Mouse (Mus musculus) urinary bladder, postnatal 36 days (tissue): ENCODE measurements around the gene Limd1.

Experiments used
- DNase-seq, 2 experiments: peaks; one replicate each; pipeline ENCODE4 v3.0.0; 2022; ENCODE audit warnings: low spot score in 2 of 2, mixed read lengths in 1 of 2

The Limd1 gene

DNA sequence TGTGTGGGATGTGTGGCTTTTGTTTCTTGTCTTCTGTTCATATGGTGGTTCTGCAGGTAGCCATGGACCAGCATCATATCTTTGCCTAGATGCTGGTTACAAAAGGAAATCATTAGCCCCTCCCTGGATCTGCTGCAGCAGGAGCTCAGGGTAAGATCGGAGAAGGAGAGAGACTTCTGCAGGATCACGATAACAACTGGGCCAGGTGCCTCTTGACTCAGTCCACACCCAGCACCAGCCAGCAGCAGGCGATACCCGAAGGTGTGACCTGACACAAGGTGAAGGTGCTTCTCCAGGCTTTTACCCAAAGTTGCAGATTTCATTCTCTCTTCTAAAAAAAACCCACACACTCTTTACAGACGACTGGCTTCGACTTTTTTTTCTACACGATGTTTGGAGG lies 2.6 kb downstream of the Limd1 start:
- DNase-seq = no peak

DNA sequence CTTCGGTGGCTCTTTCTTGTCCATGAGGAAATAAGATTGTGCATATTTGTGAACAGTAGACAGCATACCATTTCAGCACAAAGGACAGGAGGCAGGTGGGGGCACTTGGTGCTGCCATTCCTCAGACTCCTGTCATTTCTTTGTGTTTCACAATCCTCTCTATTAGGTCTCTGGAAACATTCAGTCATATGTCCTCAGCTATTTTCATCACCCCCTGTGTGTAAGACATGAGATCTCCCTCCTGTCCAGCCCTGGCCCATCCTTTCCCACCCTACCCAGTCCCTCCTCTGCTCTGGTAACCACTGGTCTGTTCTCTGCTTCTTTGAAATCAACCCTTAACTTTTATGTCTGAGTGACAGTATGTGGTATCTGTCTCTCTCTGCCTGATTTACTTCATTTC lies 5.1 kb downstream of the Limd1 start:
- DNase-seq = no peak

DNA sequence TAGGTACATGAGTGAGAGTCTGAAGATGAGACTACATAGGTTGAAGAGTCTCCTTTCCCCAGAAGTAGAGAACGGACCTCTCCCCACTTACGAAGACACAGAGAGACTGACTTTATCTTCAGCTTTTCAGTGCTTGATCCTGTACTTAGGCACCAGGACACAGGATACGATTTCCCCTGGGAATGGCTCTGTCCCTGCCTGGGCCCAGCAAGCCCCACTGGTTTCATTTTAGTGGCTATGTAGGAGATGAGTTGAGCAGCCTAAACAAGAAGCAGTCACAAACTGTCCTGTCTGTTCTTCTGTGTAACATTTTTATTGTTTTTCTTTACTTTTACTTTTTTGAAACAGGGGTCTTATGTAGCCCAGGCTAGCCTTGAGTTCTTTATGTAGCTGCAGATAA lies 6.3 kb downstream of the Limd1 start:
- DNase-seq = no peak

DNA sequence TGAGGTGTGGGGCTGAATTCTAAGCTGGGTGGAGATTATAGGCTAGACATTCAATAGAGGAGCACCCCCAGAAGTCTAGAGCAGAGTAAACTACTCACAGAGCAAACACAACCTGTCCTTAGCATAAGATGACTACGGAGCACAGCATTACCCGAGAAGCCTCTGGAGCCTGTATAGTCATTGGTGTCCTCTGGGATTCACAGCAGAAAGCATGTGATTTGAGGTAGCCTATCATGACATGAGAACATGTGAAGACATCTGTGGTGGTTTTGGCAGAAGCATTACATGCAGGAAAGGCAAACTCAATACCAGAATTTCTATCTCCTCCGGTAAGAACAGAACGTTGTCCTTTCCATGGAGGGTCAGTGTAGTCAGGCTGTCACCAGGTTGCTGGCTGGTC lies 7.1 kb downstream of the Limd1 start:
- no peak for DNase-seq

DNA sequence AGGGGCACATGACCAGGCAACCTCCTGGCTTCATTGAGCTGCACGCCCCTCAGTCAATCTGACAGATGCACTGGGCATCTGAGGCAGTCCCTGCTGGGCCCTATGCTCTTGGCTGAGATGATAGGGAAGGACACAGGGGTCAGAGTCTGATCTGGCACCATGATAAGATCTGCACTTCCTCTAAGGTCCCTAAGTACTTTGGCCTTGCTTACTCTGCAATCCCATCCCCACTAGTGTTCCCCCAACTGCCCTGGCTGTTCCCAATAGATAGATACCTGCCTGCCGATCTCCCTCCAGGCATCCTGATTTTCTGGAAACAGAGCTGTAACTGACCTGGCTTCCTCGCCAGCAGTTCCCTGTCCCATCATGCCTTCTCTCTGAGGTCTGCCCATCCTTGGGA lies 8.1 kb downstream of the Limd1 start:
- no peak for DNase-seq

DNA sequence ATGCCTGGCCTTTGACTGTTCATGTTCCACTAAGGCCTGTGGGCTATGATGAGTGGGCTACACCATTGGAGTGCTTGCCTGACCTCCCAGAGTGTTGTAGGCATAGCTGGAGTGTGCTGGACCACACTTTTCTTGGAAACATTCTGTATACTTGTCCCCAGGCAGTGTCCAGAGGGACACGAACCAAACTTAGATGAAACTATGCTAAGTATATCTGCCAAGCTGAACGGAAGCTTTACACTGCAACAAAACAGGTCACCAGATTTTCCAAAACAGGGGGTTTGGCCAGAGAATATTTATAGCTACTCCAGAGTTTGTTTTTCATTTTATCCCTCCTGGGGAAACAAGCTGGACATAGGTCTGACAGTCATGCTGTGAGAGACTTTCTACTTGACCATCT lies 10.6 kb downstream of the Limd1 start:
- no peak for DNase-seq

DNA sequence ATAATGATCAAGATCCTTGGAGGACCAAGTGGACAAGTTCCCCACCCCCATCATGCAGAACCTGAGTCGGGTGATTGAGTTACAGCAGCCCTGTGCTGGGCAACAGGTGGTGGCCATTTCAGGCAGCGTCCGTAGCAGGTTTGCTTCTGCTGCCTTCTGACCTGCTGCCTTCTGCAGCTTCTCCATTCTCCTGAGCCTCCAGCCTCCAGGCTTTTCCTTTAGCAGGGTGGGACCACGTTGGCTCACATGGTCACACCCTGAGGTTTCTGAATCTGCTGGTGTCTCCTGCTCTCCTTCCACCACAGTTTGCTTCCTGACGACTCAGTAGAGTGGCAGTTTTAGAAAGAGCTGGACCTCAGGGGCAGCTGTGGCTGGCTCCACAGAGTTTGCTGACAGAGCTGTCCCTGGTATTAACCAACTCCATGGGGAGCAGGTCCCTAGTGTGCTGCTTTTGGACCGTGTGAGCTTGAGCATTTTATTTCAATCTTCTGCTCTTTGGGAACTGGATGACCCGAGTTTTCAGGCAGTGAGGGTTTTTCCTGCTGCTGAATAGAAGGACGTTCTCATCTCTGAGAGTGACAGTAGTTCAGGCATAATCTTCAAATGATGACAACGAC lies 11.3 kb downstream of the Limd1 start:
- DNase-seq = no peak

DNA sequence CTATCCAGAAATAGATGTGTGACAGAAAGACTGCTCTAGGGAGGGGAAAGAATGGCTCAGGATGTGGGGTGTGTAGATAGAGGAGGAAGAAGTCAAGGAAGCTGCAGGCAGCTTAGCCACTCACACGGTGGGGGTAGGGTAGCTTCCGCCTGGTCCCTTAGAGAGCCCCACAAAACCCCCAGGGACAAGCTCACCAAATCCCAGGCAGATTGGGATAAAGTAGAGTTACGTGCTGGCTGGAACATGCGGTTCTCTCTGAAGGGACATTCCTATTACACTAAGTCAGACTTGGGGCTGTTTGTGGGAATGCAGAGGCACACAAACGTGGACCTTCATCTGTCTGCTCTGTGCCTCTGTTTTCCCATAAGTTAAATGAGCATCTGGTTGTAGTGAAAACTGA lies 12.4 kb downstream of the Limd1 start:
- DNase-seq = no peak

DNA sequence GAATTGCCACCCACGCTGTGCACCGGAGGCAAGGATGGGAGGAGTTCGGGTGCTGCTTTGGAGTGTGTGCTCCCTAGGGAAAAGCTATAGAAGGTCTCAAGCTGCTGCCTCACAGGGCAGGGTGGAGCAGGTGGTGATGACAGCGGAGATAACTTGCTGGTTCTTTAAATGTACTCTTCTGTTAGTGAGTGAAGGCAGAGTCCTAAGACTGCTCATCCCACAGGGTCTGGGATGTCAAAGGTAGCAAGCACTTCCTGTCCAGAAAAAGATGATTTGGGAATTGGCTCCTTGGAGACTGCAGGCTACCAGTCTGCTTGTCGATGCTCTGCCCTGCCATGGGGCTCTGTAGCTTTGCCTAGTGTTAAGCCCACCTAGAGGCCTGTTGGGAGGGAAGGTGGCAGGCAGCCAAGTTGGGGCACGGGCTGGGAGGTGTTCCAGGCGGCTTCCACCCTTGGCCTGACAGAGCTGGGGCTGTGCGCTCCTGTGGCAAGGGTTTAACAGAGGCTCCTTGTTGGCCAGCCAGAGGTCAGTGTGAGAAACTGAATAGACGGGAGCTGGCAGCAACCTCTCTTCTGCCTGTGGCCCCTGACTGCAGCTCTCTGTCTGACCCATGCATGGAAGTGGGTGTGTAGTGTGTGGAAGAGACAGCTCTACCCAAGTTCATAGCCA lies 13.5 kb downstream of the Limd1 start:
- DNase-seq = no peak

DNA sequence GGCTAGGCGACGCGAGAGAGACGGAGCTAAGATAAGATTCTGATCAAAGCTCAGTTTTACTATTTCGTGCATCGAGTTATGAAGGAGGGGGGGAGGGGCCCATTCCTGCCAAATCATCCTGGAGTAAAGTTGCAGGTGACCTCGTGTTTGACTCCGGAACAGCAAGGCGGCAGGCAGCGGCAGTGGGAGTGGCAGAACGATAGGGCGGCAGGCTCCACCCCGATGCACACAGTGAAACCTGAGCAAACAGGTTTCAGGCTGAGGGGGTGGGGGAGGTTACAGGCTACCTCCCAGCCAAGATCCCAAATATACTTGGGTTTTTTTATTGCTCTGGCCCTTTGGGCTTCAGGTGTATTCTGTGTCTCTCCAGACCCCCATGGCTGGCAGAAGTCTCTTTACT lies 18.2 kb downstream of the Limd1 start:
- peak in 1 of 2 experiments; percentile 50 for DNase-seq

DNA sequence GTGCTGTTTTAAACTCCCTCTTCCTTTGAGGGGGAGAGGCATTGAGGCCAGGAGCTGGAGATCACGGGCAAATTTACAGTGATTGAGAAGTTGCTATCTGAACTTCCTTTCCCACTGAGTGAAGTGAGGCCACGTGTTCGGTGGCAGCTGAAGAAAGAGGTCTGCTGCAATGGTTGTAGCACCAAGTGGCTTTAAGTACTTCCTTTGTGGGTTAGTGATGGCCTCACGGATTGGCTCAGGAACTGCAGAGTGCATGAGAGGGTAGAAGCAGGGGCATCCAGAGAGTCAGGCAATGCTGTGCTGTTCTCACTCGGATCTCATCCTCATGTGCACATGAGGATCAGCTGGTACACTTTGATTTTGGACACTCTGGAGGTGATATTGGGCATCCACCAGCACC lies 19.4 kb downstream of the Limd1 start:
- DNase-seq = no peak

DNA sequence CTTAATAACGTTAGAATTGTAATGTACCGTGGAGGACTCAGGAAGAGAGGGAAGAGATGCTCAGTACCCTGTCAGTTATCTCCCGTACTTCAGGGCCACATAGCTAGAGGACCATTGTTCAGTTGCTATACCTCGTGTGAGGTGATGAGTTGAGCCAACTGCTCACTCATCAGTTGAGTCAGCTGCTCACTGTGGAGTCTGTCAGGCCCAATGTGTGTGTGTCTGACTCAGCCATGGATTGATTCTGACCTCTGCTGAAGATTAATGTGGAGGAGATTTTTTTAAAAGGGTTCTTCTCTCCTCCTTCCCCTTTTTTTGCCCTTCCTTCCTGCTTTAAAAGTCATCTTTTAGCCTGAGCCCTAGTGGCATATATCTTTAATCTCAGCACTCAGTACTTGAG lies 22.0 kb downstream of the Limd1 start:
- DNase-seq = no peak

DNA sequence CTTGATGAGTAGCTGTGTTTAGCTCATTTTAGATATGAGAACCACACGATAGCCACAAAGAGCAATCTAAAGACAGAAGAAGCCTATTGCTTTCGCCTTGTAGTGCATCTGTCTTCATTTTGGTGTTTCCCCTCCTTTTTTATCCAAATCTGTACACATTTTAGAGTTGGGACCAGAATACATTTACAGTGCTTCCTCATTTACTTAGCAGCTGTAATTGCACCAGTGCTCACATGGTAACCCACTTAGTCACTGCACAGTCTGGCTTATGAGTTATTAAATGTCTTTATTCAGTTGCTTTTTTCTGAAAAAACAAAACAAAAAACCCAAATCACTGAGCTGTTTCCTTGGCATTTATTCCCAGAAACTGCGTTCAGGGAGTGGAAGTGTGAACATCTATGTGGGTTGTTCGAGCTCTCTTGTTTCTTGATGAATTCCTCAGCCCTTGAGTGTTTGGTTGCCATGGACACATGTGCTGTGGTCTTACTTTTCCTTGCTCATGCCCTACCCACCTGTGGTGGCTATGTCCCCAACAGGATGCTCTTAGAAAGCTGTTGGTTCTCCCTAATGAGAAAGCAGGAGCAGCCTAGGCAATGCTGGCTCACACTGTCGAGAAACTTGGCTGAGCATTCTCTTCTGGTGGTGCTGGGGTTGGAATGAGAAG lies 24.8 kb downstream of the Limd1 start:
- DNase-seq = no peak

DNA sequence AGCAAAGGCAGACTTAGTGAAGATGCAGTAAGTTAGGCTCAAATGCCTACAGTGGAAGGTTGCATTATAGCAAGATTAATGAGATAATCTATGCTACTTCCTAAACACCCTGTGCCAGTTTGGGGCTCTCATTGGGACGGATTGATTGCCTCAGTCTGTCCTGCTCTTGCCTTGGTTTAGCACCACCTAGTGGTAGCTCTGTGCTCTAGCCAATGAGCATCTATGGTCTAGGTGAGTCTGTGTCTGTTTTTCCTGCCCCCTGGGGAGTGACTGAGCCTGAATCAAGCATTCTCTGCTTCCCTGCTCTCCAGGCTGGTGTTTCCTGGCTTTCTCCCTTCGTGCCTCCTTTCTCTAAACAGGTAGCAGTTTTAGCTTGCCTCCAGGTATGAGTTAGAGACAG lies 25.8 kb downstream of the Limd1 start:
- no peak for DNase-seq

DNA sequence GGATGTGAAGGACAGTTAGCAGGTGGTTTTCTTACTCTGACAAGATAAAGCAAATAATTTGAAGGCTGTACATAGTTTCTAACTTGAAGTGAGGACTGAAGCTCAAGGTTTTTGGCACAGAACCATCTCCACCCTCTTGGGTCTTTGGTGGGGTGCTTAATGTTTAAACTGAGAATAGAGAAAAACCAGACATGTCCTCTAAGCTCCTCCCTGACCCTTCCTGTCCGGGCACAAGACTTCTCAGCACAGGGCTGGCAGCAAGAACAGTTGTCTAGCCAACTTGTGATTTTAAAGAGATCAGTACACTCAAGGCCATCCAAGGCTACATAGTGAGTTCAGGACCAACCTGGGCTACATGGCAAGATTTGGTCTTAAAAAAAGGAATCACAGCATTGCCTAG lies 27.1 kb downstream of the Limd1 start:
- no peak for DNase-seq

DNA sequence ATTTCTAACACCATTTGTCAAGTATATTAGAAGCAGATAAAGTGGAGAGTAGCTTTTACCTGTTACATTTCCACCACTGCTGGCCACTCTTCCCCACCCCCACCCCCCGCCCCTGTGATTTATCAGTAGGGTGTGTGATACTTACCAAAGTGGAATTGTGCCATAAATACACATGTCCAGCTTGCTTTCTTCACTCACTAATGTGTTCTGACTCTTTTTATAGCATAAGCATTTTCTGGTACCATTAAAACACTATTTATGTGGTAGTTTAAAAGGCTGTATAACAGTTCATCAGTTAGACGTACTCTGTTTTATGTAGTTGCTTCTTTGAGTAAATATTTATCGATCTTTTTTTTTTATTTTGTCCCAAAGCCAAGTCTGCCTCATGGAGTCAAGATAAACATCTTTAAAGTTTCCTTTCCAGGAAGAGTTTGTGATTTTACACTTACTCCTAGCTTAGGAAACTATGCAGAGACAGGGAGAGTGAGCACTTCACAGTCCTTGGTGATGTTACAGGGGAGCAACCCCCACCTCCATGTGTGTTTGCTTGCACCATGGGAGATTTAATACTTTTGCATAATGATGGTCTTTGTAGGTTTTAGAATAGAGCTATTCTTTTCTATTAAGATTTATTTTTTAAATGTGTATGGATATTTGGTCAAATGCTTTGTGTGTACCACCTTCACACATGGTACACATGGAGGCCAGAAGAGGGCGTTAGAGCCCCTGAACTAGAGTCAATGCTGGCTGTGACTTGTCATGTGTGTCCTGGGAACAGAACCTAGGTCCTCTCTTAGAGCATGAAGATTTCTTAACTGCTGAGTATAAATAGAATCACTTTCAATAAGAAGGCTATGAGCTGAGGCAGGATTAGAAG lies 28.0 kb downstream of the Limd1 start:
- DNase-seq = no peak

DNA sequence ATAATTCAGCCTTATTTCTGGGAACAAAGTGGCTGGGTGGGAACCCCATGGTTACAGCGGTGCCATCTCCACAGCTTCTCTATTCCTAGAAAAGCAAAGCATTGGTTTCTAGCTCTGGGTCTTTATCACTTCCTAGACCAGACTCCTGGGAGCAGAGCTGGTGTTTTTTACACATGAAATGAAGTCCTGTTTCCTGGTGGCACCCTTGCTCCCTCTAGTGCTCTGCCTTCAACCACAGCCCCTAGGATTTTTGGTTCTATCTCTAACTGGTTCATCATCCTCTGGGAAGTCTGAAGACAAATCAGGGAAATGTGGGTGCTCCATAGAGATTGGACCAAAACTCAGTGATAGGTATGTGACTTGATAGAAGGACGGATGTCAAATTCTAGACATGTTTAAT lies 28.9 kb downstream of the Limd1 start:
- DNase-seq = no peak

DNA sequence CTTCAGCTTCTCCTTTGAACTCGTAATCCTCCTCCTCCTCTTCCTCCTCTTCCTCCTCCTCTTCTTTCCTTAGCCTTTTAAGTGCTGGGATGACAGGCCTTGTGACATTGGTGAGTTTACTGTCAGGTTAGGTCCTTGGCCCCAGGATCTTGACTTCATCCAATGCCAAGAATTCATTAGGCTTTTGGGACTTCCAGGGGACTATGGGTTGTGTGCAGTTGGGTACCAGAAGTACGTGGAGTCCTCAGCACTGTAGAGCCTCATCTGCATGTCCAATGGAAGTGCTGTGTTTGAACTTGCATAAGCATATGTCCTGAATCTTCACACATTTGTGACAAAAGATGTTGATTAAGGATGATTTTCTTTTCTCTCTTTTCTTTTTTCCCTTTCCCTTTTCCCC lies 30.5 kb downstream of the Limd1 start:
- DNase-seq = no peak

DNA sequence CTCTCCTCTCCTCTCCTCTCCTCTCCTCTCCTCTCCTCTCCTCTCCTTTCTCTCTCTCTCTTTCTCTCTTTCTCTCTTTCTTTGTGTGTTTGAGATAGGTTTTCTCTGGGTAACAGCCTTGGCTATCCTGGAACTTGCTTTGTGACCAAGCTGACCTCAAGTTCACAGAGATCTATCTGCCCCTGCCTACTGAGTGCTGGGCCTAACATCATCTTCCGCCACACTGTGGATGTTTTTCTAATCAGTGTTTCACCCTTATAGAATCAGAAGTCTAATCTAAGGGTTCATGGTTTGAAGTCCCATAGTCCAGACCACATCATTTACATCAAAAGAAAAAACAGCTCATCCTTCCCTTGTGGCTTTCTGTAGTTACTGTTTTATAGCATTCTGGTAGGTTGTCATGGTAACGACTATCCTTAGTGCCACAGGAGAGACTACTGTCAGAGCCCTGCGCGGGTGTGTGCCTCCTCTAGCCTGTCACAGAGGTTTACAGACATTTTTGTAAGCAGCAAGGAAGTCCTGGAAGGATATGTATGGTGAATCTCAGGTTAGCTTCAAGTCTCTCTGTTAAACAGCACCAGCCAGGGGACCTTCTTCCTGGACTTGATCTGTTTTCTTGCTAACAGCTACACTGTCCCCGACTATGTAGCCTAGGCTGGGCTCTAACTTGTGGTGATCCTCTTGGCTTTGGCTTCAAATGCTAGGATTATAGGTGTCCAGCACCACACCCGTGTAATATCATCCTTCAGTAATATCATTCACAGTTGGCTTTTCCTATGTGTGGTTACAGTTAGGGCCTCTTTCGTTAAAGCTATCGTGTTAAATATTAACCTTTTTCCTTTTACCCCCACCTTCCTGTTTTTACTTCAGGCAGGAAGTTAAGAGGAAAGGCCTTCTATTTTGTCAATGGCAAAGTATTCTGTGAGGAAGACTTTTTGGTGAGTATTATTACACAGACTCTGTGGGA lies 31.4 kb downstream of the Limd1 start:
- no peak for DNase-seq

DNA sequence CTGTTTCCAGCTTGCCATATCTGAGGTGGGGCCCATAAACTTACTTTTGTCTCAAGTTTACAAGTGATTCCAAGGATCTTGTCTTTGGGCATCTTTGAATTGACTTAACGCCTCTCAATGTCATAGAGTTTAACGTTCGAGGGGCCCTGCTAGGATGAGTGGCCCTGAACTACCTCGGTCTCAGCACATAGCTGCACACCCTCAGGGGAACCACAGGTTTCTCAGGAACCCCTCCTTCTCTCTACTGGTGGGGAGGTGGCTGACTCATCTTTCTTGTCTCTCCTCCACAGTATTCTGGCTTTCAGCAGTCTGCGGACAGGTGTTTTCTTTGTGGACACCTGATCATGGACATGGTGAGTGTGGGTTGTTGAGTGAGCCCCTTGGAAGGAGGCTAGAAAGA lies 32.4 kb downstream of the Limd1 start:
- no peak for DNase-seq

DNA sequence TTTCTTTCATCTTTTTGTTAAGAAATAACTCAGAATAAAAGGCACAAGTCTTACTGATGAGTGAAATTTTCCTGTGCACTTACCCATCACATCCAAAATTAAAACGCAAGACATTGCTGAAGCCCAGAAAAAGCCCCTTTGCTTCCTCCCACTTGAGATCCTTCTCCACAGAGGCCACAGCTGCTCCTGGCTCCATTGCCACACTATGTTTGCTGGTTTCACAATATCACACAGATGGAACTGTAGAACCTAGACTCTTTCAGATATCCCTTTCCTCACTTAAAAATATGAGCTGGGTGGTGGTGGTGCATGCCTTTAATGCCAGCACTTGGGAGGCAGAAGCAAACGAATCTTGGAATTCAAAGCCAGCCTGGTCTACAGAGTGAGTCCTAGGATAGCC lies 34.0 kb downstream of the Limd1 start:
- DNase-seq = no peak
